Mouse (Mus musculus) small intestine, adult 2 months (tissue): ENCODE measurements around the gene Kctd14.

Experiments
- CTCF ChIP-seq: fragments of 200-500 bp; IDR thresholded peaks from 2 replicates; pipeline ENCODE4 v1.5.1; 2012; ENCODE audit warnings: low read depth, mild to moderate bottlenecking, control low read depth, inconsistent platforms, low read length, moderate library complexity, mixed read lengths; ENCODE audit not compliant: insufficient replicate concordance, insufficient read length; ENCODE audit errors: extremely low read depth
- POLR2A ChIP-seq: fragments of 200-500 bp; IDR thresholded peaks from 2 replicates; pipeline ENCODE4 v1.6.1; 2012; ENCODE audit warnings: low read depth, mild to moderate bottlenecking, control low read depth, inconsistent platforms, low read length, moderate library complexity

DNA sequence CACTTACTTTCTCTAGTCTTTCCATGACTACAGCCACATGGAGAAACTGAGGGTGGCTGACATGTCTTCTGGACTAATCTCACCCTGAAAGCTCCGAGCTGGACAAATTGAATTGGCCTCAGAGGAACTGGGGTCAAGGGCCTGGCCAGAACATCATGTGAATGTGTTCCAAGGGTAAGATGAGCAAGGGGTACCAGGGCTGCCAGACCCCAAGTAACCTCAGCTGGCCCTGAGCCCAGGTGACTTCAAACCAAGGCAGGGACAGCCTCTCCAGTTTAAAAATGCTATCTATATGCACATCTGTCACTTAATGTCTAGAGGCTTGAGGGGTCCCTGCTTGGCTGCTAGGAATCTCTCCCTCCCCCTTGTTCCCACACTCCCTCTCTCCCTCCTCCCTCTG is 30.7 kb upstream of the Kctd14 start:
- no peak for TF ChIP-seq POLR2A
- no peak for TF ChIP-seq CTCF
